Mouse (Mus musculus): ENCODE data around the gene Fam20a.

GRCm38 (mm10) chr11:109745210-109745609, 23.1 kb upstream of the Fam20a start:
- no peak for TF ChIP-seq POLR2A (IDR thresholded peaks at IDR 0.05; ENCODE audit: insufficient read depth, low read depth, low read length)
- TF ChIP-seq CTCF (IDR thresholded peaks at IDR 0.05): no peak
- no peak for TF ChIP-seq EP300 (IDR thresholded peaks at IDR 0.05; ENCODE audit: insufficient read depth, low read depth, low read length)
